Mouse (Mus musculus) C2C12 (cell line): Measurements from ENCODE around the gene Secisbp2.

Experiments used
- CTCF ChIP-seq: IDR thresholded peaks from one replicate; pipeline ENCODE4 v1.5.1; 2011; ENCODE audit not compliant: control insufficient read depth, insufficient read depth, insufficient read length
- MAX ChIP-seq: IDR thresholded peaks from one replicate; pipeline ENCODE4 v1.6.1; 2011; ENCODE audit warnings: mild to moderate bottlenecking, control low read depth
- MYOD1 ChIP-seq: IDR thresholded peaks from one replicate; pipeline ENCODE4 v1.6.1; 2011; ENCODE audit warnings: low read depth; ENCODE audit not compliant: control insufficient read depth, insufficient read length
- MYOG ChIP-seq: IDR thresholded peaks from one replicate; pipeline ENCODE4 v1.6.1; 2011; ENCODE audit not compliant: control insufficient read depth, insufficient read length; ENCODE audit errors: extremely low read depth
- USF1 ChIP-seq: IDR thresholded peaks from one replicate; pipeline ENCODE4 v1.6.1; 2011; ENCODE audit warnings: low read depth, mild to moderate bottlenecking, control low read depth, moderate library complexity

DNA sequence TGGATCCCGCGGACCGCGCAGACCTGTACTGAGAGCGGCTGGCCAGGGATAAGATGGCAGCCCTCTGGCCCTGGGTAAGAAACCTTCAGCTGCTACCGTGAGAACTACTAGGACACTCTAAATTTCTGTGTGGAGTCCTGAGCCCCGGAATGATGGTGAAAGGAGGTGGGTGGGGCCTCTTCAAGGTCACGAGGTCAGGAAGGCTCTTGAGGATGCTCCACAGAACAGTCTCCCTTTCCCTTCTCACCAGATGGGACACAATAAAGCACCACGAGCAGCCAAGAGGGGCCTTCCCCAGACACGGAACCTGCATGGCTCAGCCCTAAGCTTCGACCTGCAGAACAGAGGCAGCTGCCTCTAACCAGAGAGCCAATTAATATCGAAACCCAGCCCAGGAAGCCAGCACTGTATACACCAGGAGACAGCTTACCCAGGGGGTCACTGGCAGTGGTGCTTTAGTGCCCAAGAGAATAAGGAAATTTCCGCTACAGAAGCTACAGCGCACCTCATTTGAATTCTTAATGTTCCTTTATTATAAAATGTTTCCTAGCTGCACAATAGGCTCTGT lies 80.7 kb downstream of the Secisbp2 start:
- TF ChIP-seq CTCF, result no peak
- no peak for TF ChIP-seq MAX
- no peak for TF ChIP-seq USF1
- TF ChIP-seq MYOD1, result no peak
- no peak for TF ChIP-seq MYOG
